Mouse (Mus musculus) midbrain, postnatal 0 days (tissue): ENCODE data around the gene Creb3l2. TPM values are rescaled to one million over a fixed set of nuclear protein-coding genes. Genes with fewer than 3 reads are reported as not detected.

Experiments
- ATAC-seq: fragments of 200-750 bp; cut with Nextera tagmentation; 2 replicates; pipeline ENCODE4 v1.8.0; 2017; ENCODE audit warnings: moderate number of reproducible peaks, mild to moderate bottlenecking, moderate TSS enrichment, moderate library complexity; ENCODE audit not compliant: low FRiP score
- DNase-seq: peaks from one replicate; pipeline ENCODE4 v3.0.0-alpha.2; 2015; ENCODE audit warnings: low spot score
- H3K27ac ChIP-seq: fragments of 300-500 bp; sonication (generic); 2 replicates; pipeline ENCODE4 v1.5.1; 2014; ENCODE audit warnings: low read depth, mild to moderate bottlenecking, low read length, mixed read lengths
- H3K27me3 ChIP-seq: fragments of 300-500 bp; sonication (generic); 2 replicates; pipeline ENCODE4 v1.6.1; 2014; ENCODE audit warnings: low read length, control low read depth, mixed read lengths; ENCODE audit not compliant: insufficient read depth
- H3K36me3 ChIP-seq: fragments of 300-500 bp; sonication (generic); 2 replicates; pipeline ENCODE4 v1.6.1; 2014; ENCODE audit warnings: low read length, control low read depth, mixed read lengths; ENCODE audit not compliant: insufficient read depth
- H3K4me1 ChIP-seq: fragments of 300-500 bp; sonication (generic); 2 replicates; pipeline ENCODE4 v1.6.1; 2014; ENCODE audit warnings: mild to moderate bottlenecking, control low read depth, antibody characterized with exemption, low read length, mixed read lengths; ENCODE audit not compliant: insufficient read depth
- H3K4me2 ChIP-seq: fragments of 300-500 bp; sonication (generic); 2 replicates; pipeline ENCODE4 v1.6.1; 2014; ENCODE audit warnings: low read depth, mild to moderate bottlenecking, low read length, mixed read lengths; ENCODE audit not compliant: poor library complexity, severe bottlenecking
- H3K4me3 ChIP-seq: fragments of 300-500 bp; sonication (generic); 2 replicates; pipeline ENCODE4 v1.5.1; 2014; ENCODE audit warnings: low read depth, mild to moderate bottlenecking, low read length, moderate library complexity
- H3K9ac ChIP-seq: fragments of 300-500 bp; sonication (generic); replicated peaks from 2 replicates; pipeline ENCODE4 v1.6.1; 2014; ENCODE audit warnings: mild to moderate bottlenecking, low read length, moderate library complexity, mixed read lengths; ENCODE audit not compliant: poor library complexity, severe bottlenecking
- H3K9me3 ChIP-seq: fragments of 300-500 bp; sonication (generic); 2 replicates; pipeline ENCODE4 v1.6.1; 2016; ENCODE audit warnings: low read length, control low read depth
- CTCF ChIP-seq: IDR thresholded peaks from 2 replicates; pipeline ENCODE4 v1.5.1; 2016; ENCODE audit warnings: antibody characterized with exemption, mild to moderate bottlenecking
- WGBS: fragments of 180-500 bp; shearing (Covaris S2); extraction: QIAGEN DNeasy Blood & Tissue Kit; methylation state at CpG from one replicate; pipeline ENCODE4 v1.1.7; 2014; 5-methylcytosine and 5-hydroxymethylcytosine counted together
- polyA plus RNA-seq: library from polyadenylated mRNA; unstranded; fragments of >200 nt; fragmentation: Nextera tagmentation; extraction: Ambion mirVana; gene quantifications from 2 replicates; pipeline ENCODE4 v1.2.1, GENCODE M21; 2015
- total RNA-seq: library from RNA; depleted of rRNA; stranded (reverse); fragments of >200 nt; gene quantifications from 2 replicates; pipeline ENCODE4 v1.2.3, GENCODE M21; 2014

Creb3l2 gene
- total and polyA plus RNA-seq, 2 experiments from 2014 or later: 2.1 to 3.9 TPM

DNA sequence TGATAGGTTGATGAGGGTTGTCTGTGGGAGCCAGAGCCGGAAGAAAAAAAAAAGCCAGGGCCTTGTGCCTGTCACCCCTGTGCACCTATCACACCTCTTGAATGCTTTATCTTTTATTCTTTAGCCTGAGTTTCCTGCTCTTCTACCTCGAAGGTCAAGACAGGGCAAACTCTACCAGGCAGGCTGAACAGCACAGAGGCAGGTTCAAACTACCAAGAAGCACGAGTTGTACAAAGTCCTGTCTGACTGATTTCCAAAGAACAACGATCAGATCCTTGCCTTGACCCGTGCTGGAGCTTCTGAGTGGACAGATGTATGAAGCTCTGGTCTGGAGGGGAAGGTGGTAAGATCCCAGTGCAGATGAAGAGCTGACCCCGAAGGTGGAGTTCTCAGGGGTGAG lies 20.8 kb downstream of the Creb3l2 start:
- no peak for ATAC-seq
- no peak overlapping the region for H3K4me3 ChIP-seq
- H3K4me1 ChIP-seq: no peaks in the 10 kb centered on the region
- no peak overlapping the region for H3K9ac ChIP-seq
- no peaks in the 10 kb centered on the region for H3K9me3 ChIP-seq
- no peaks in the 10 kb centered on the region for H3K27me3 ChIP-seq
- no peak overlapping the region for H3K4me2 ChIP-seq
- 82% methylated on average over 6 of the region's 6 CpGs for WGBS
- no peaks in the 10 kb centered on the region for H3K36me3 ChIP-seq
- no peak for TF ChIP-seq CTCF
- no peak overlapping the region for H3K27ac ChIP-seq
- no peak for DNase-seq

DNA sequence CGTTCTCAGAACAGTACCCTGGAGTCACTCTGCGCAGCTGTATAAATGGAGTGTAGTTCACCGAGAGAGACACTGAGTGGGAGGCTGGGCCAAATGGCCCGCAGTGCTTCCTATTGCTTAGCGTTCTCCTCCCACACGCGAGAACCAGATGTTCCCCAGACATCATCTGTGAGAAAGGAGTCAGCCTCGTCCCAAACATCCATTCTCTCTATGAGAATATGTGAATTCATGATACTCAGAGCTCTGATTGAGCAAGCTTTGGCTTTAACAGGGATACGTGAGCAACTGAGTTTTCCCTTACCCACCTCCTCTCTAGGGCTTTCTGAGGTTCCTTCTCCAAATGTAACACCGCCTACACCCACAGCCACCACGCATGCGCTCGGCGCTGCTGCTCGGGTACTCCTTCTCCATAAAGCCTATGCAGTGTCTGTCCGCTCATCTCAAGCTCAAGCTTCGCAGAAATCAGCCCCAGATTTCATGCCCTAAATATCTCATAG lies 22.5 kb downstream of the Creb3l2 start:
- DNase-seq (peak; percentile 44), ATAC-seq (no peak)
- Histone ChIP-seq H3K27ac (0 out of 2 replicates have a peak overlapping the region, but pooled peaks have one; percentile 18), H3K27me3 (no peaks in the 10 kb centered on the region), H3K36me3 (no peaks in the 10 kb centered on the region), H3K4me3 (no peak overlapping the region), H3K4me2 (no peak overlapping the region), H3K9me3 (no peaks in the 10 kb centered on the region), H3K9ac (no peak overlapping the region), H3K4me1 (no peaks in the 10 kb centered on the region)
- 86% methylated on average over 17 of the region's 17 CpGs for WGBS
- TF ChIP-seq CTCF: no peak

DNA sequence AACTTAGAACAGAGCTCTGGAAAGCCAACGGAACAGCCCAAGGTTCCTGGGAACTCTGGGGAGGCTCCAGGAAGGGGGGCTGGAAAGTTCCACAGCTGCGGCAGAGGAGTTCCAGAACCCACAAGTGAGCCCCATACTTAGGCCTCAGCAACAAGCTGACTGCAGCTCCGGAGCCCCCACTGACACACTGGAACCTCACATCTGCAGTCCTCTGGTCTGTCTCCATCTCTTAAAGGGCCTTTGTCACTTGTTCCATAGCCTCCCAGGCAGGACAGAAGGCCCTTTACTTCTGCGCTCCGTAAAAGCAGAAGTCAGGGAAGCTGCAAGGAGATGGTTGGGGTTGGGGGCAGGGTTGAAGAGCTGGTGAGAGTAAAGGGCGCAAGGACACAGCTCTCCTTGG lies 23.0 kb downstream of the Creb3l2 start:
- Histone ChIP-seq H3K36me3 (no peaks in the 10 kb centered on the region), H3K27ac (no peak overlapping the region), H3K9me3 (no peaks in the 10 kb centered on the region), H3K4me1 (no peaks in the 10 kb centered on the region), H3K4me3 (no peak overlapping the region), H3K9ac (no peak overlapping the region), H3K27me3 (no peaks in the 10 kb centered on the region), H3K4me2 (no peak overlapping the region)
- 77% methylated on average over 6 of the region's 6 CpGs for WGBS
- TF ChIP-seq CTCF: no peak
- DNase-seq (peak; percentile 13), ATAC-seq (no peak)

DNA sequence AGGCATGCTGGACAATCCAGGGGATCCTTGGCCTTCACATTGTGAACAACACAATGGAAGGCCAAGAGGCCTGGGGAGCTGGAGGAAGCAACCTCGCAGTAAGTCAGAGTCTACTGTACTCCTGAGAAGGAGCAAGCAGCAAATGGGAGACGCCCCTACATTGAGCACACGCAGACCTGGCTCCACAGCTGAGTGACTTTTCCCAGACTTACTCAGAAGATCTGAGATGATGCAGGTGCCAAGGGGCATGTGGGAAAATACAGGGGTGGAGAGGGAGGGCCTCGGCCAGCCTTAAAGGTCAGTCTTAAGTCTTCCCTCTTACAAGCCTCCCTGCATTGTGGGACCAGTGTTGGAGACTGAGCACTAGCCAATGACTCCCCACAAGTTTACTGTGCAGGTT lies 25.2 kb downstream of the Creb3l2 start:
- WGBS: 83% methylated on average over 4 of the region's 4 CpGs

DNA sequence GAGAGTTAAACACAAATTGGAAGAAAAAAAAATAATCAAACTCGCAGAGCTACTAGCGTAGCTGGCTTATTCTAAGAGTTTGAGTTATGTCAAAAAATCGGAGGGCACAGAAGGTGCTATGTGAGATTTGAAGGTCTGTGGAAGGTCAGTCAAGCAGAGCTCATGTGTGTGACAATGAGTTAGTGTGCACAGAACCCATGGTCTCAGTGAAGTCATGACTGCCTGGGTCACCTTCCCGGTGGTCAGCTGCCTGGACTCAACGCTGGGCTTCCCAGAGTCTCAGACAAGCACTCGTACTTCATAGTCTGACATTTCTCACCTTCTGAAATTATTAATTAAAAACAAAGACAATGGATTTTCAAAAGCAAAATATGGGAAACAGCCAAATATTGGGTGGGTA lies 26.4 kb downstream of the Creb3l2 start:
- H3K27ac ChIP-seq: no peak overlapping the region
- H3K9ac ChIP-seq: no peak overlapping the region
- TF ChIP-seq CTCF: no peak
- no peak overlapping the region for H3K4me3 ChIP-seq
- no peaks in the 10 kb centered on the region for H3K9me3 ChIP-seq
- WGBS: 80% methylated on average over 6 of the region's 6 CpGs
- ATAC-seq: no peak
- DNase-seq: no peak
- H3K4me1 ChIP-seq: no peaks in the 10 kb centered on the region
- H3K4me2 ChIP-seq: no peak overlapping the region
- no peaks in the 10 kb centered on the region for H3K36me3 ChIP-seq
- H3K27me3 ChIP-seq: no peaks in the 10 kb centered on the region

More for the DNA sequence above, 25.2 kb downstream of the Creb3l2 start:
- Histone ChIP-seq H3K27me3 (no peaks in the 10 kb centered on the region), H3K36me3 (no peaks in the 10 kb centered on the region), H3K27ac (no peak overlapping the region), H3K4me1 (no peaks in the 10 kb centered on the region), H3K4me2 (no peak overlapping the region), H3K9me3 (no peaks in the 10 kb centered on the region), H3K9ac (no peak overlapping the region), H3K4me3 (no peak overlapping the region)
- TF ChIP-seq CTCF: no peak
- DNase-seq (no peak), ATAC-seq (no peak)

DNA sequence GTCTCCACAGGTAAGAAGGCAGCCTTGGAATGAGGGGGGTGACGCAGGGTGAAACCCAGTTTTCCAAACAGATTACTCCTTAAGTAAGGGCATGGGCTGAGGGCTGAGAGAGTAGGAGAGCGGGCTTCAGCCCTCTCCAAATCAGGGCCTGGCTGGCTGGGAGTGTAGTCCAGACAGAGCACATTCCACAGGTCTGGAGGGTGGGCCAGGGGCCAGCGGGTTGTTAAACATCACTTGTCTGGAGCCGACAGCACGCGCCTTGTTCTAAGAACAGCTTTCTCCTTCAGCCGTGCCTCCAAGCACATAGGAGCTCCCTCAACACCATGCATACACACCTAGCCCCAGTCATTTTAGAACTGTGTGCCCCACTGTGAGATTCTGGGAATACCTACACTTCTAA lies 26.9 kb downstream of the Creb3l2 start:
- Histone ChIP-seq H3K9ac (no peak overlapping the region), H3K27me3 (no peaks in the 10 kb centered on the region), H3K4me2 (no peak overlapping the region), H3K27ac (no peak overlapping the region), H3K4me1 (no peaks in the 10 kb centered on the region), H3K4me3 (no peak overlapping the region), H3K36me3 (no peaks in the 10 kb centered on the region), H3K9me3 (no peaks in the 10 kb centered on the region)
- no peak for TF ChIP-seq CTCF
- ATAC-seq: no peak
- no peak for DNase-seq
- 65% methylated on average over 7 of the region's 7 CpGs for WGBS
